In the genomic region with DNA sequence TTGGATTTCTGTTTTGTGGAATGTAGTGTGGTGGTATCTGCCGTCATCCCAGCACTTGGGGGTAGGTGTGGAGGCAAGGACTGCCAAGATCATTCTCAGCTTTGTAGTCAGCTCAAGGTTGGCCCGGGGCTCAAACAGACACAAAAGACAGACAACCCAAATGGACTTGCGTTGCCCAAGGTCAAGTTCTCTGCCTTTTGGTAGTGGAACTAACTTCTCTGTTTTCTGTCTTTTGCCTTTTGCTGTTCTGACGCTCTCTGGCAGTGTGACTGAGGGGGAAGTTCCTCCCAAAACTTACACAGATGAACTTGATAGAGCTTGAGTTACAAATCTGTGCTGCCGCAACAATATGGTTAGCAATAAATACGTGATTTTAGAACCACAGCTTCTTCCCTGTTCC, we compare ENCODE assay signal across 9 mouse cellular contexts. TPM values are rescaled to one million over a fixed set of nuclear protein-coding genes. Genes with fewer than 3 reads are reported as not detected.
DNase-seq lines count a peak whose midpoint lies in the region; ATAC-seq and TF ChIP-seq lines count a peak whose summit lies in the region.
"Had no signal": no experiment of that assay in that cellular context is flagged by ENCODE, and none has a peak within 500 bp of the region (broad histone marks: within the 10 kb centered on the region; RNA-seq: fewer than 3 reads in every experiment).

No protein-coding gene starts in this region.

- H3K9ac ChIP-seq in heart, adult 2 months (ENCODE audit: low read depth, low read length): no peak overlapping the region
- H3K9ac ChIP-seq in heart, embryonic 12.5 days: no peak overlapping the region

- TF ChIP-seq EP300 in heart, adult 2 months (IDR thresholded peaks at IDR 0.05; ENCODE audit: insufficient read depth, low read depth, low read length): no peak

- H3K27me3 ChIP-seq in heart, adult 2 months (ENCODE audit: control insufficient read depth, insufficient read depth, low read length): no peaks in the 10 kb centered on the region
- peaks cover 78% of the 10 kb centered on the region for H3K27me3 ChIP-seq in heart, embryonic 12.5 days (replicated peaks)

- H3K36me3 ChIP-seq in heart, adult 2 months (ENCODE audit: control insufficient read depth, insufficient read depth, low read length): no peaks in the 10 kb centered on the region
- H3K36me3 ChIP-seq in heart, embryonic 12.5 days: no peaks in the 10 kb centered on the region
- H3K36me3 ChIP-seq: G1E had no signal

- no peak for TF ChIP-seq CTCF in heart, adult 2 months (IDR thresholded peaks at IDR 0.05)

- H3K4me2 ChIP-seq in heart, embryonic 12.5 days: no peak overlapping the region

- no peak for ATAC-seq in heart, embryonic 12.5 days (ENCODE audit: insufficient number of reproducible peaks, low FRiP score)
- ATAC-seq in granulocyte monocyte progenitor cell, adult 5-6 weeks (replicated peaks; ENCODE audit: poor library complexity, severe bottlenecking): peak; percentile 36

- intact Hi-C loops in heart, adult 2 months (cut with DNase I): loop anchor here (5.0 kb wide), 1 partner anchor 306 kb away; no protein-coding TSS in a partner anchor

- no peaks in the 10 kb centered on the region for H3K9me3 ChIP-seq in heart, embryonic 12.5 days (replicated peaks)

- H3K27ac ChIP-seq in heart, adult 2 months: peak overlapping the region; percentile 47
- H3K27ac ChIP-seq in heart, embryonic 12.5 days (ENCODE audit: poor library complexity, severe bottlenecking): no peak overlapping the region

- TF ChIP-seq POLR2A in heart, adult 2 months (IDR thresholded peaks at IDR 0.05; ENCODE audit: insufficient read depth, low read depth, low read length): no peak

- WGBS in heart, adult 2 months: 37% methylated on average over 6 of the region's 6 CpGs
- whole genome bisulfite sequencing in heart, embryonic 12.5 days: 21% methylated on average over 6 of the region's 6 CpGs

- peaks cover 2% of the 10 kb centered on the region; the same call in 1 of the 2 replicates for H3K4me1 ChIP-seq in heart, adult 2 months (ENCODE audit: control insufficient read depth, insufficient read depth, low read length)
- H3K4me1 ChIP-seq in heart, embryonic 12.5 days (replicated peaks): no peaks in the 10 kb centered on the region; the same call in 1 of the 2 replicates

- no peaks in the 10 kb centered on the region for H3K79me2 ChIP-seq in heart, adult 2 months (replicated peaks; ENCODE audit: control insufficient read depth, insufficient read depth, low read length)

- DNase-seq in heart, adult 2 months: peak; percentile 14 to 26
- peak; percentile 20 for DNase-seq in ES-CJ7 (ENCODE audit: low read depth, low spot score)
- DNase-seq in lung, postnatal 36 days: peak; percentile 15
- no peak for DNase-seq in spleen, adult 12 weeks (ENCODE audit: low spot score)
- no peak for DNase-seq in frontal cortex, postnatal 10 days (ENCODE audit: low spot score in 2 of 2)
- no peak for DNase-seq in frontal cortex, postnatal 36 days (ENCODE audit: low spot score in 2 of 2)

- peak overlapping the region; percentile 74 for H3K4me3 ChIP-seq in heart, adult 2 months
- no peak overlapping the region for H3K4me3 ChIP-seq in heart, embryonic 12.5 days

RNA-seq across cellular contexts. Expression of gene Cds1, which starts 1.3 kb away (rescaled TPM):
- total RNA-seq in heart, adult 2 months (2021): 10 to 100 TPM; 17.3 to 20.9 TPM
- polyA plus RNA-seq in heart, adult 2 months (2012; rRNA removed): 3.2 and 4.2 TPM in 2 replicates
- polyA plus RNA-seq in heart, embryonic 12.5 days (2016; fragmentation: Nextera tagmentation; extraction: Ambion mirVana): 0.42 and 0.75 TPM in 2 replicates
- 7.9 and 13.3 TPM in 2 replicates for total RNA-seq in granulocyte monocyte progenitor cell, adult 5-6 weeks (2014; fragmentation: Nextera tagmentation)
- 5.8 and 8.8 TPM in 2 replicates for total RNA-seq in granulocyte monocyte progenitor cell, adult 5-6 weeks (2017)
- total RNA-seq: G1E had no signal
- polyA plus RNA-seq: G1E had no signal

Comparison
In these comparisons a context has a peak if more than half of its experiments do, and no peak if none do; other contexts are left out.
1. DNase-seq: peak in heart, adult 2 months (2 of 2), ES-CJ7 (single experiment) and lung, postnatal 36 days (single experiment); none in spleen, adult 12 weeks (single experiment), frontal cortex, postnatal 10 days (0 of 2) and frontal cortex, postnatal 36 days (0 of 2).